Mouse (Mus musculus): Measurements from ENCODE around the gene B3gnt3.
A peak's percentile ranks its signal among the peaks of the same experiment; 100 is the strongest.

The B3gnt3 gene

DNA sequence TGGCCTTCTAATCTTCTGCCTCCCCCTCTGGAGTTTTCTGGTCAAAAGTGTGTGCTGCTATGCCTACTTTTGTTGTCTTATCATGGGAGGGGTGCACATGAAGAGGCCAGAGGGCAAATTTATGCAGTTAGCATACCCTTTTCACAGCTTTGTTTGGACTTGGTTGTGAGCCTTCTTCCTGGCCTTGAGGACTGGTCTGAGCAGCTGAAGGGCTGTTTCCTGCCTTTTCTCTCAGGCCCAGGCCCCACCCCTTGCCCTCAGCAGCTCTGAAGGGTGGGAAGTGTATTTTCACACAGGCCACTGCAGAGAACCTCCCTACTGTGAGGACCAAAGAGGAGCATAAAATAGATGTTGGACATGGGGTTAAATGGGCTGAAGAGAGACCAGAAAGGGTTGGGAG lies 24.0 kb downstream of the B3gnt3 start:
- no peak for DNase-seq

DNA sequence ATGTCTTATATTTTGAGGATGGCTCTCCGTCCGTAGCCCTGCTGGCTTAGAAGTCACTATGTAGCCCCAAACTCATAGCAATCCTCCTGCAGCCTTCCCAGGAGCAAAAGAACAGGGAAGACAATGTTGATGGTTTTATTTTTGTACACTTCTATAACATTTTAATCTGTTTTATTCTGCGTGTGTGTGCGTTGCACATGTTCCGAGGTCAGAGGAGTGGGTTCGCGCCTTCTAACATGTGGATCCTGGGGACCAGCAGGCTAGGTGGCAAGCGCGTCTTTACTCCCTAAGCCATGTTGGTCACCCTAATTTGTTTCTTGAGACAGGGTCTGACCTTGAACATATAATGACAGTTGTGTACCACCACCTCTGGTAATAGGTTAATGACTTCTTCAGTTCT lies 24.8 kb downstream of the B3gnt3 start:
- no peak for DNase-seq

DNA sequence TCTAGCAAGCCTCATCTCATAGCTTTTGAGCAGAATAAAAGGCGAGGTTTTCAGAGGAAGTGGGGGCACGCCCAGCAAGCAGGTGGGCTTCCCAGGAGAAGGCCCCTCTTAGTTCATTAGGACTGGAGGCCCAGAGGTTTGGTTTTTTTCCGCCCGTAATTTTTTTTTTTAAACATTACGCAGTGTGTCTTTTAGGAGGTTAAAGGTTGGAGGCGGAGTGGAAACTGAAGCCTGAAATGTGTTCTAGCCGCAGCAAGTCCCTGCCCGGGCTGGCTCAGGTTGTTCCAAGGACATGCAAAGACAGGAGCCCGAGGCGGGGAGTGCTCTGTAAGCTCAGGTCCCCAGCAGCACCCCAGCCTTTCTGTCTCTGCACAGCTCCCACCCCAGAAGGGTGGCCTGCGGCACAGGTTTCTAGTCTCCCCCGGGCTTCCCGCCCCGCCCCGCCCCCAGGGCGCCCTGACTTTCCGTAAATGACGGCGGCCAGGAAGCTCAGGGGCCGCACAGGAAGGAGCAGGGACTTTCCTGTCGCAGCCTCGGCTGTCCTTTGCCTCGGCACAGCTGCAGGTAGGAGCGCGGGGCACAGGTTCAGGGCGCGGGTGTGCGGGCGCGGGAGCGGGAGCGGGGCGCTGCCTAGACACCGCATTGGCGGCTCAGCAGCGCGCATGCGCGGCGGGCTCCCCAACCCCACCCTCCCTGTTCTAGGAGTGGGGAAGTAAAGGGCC lies 25.4 kb downstream of the B3gnt3 start, which contains the start of gene Jak3:
Jak3 (plus strand) TSS at position 277 of the 722 bp plus-strand sequence.
- peak; percentile 66 to 83 for DNase-seq

DNA sequence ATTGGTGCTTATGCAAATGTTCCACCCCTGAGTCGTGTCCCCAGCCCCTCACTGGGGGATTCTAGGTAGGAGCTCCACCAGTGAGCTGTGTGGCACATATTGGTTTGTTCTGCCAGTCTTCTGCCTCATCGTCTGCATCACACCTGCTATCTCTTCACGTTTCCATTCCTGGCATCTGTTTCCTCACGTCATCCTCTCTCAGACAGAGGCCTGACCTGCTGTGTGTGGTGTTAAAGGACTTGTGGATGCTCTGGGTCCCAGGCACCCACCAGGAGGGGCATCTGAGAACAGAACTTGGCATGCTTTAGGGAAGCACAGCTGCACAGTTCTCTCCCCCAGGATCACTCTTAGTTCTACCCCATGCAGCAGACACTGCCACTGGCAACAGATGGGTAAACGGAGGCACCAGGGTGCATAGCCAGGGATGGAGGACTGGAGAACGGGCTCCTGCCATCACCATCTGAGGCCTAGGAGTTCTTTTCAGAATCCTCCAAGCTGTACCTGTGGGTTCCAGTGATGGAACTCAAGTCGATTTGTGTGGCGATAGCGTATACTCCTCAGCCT lies 26.1 kb downstream of the B3gnt3 start:
- peak in 1 of 2 experiments; percentile 39 for DNase-seq

DNA sequence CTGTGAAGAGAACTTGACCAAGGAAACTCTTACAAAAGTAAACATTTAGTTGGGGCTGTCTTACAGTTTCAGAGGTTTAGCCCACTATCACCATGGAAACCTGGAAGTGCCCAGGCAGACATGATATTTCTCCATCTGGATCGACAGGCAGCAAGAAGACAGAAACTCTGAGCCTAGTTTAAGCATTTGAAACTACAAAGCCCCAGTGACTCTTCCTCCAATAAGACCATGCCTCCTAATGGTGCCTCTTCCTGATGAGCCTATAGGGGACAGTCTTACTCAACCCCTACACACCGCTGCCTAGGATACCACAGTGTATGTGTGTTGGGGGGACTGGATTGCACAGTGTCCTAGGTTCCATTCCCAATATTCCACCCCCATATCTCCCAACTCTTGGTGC lies 27.5 kb downstream of the B3gnt3 start:
- no peak for DNase-seq

DNA sequence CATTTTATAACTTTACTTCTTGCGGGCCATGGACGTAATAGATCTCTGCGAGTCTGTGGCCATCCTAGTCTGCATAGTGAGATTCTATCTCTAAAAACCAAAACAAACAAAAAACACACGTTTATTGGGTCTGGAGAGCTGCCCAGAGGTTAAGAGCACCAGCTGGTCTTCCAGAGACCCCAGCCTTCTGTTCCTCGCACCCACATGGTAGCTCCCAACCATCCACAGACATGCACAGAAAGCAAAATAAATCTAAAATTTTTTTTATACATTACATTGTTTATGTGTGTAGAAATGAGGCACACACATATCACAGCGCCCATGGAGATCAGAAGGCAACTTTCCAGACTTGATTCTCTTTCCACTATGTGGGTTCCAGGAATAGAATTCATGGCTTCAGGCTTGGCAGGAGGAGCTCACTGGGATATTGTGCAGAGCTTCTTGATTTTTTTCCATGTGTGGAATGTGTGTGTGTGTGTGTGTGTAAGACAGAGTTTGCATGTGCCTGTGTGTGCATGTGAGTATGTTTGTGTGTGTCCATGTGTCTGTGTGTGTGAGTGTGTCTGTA lies 29.3 kb downstream of the B3gnt3 start:
- DNase-seq: no peak

DNA sequence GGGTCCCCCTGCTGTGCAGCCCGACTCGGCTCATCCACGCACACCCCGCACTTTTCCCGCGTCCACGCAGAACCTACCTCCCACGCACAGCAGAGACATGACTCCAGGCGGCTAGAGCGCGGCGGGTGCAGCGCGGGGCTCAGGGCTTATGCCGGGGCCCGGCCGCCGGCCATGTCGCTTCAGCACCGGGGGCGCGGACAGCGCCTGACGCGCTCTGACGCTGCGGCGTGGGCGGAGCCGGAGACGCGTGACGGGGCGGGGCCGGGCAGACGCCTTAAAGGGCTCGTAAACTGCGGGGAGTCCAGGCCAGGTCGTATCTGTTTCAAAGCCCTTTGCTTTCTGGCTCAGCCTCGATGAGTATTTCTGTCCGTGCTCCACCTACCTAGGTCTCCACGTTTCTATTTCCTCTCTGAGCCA lies 30.0 kb downstream of the B3gnt3 start, which contains the start of gene Unc13a:
Unc13a (minus strand) TSS at position 209 of the 417 bp plus-strand sequence.
- DNase-seq: peak; percentile 95 to 96

DNA sequence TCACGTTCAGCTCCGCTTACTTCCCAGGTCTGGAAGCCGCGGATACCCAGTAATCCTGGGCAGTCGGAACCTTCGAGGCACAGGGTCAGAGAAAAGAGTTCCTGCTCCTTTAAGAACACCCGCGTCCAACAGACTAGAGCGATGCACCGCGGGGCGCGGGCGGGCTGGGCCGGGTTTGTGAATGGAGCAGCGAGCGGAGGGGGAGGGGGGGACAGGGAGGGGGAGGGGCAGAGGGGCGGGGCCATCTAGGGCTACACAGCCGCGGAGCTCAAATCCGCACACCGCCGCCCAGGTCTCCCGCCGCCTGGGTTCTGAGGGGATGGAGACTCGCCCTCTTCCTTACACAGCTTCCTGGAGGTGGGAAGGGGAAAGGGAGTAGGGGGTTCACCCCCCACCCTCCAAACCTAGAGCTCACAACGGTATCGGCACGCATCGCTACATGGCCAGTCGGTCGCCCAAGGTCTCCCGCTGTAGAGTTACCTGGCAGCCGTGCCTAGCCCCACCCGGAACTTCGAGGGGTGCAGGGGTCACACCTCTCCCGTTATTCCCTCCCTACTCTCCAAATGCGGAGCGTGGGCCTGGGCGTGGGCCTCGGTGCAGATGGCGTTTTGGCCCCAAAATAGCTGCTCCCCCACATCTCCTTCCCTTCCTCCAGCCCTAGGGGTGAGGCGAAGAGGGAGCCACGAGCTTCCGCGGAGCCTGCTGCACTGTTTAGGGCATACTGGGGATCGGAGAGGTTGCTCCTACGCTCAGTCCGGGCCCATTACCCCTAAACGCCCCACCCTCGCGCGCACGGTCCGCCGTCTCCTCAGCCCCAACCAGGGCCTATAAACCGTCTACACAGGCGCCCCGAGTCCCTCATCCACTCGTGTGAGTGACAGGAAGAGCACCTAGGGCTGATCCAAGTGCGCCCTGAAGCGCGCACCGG lies 30.7 kb downstream of the B3gnt3 start:
- DNase-seq: peak; percentile 83 to 84

DNA sequence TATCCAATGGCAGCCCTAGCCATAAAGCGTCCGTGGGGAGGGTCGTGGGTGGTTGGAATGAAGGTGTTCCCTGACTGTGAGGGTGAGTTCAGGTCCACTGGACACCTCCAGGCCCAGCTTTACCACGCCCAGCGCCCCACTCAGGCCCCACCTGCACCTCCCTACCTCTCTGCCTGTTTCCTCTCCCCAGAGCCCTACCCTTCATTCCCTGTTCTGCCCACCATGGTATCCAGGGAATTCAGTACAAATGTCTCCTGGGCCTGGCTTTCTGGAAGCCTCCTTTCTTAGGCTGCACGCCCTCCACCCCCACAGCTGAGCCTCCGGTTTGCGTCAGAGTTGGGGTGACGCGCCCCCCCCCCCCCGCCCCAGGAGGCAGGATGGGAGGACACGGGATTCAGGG lies 31.4 kb downstream of the B3gnt3 start:
- peak; percentile 33 to 48 for DNase-seq

DNA sequence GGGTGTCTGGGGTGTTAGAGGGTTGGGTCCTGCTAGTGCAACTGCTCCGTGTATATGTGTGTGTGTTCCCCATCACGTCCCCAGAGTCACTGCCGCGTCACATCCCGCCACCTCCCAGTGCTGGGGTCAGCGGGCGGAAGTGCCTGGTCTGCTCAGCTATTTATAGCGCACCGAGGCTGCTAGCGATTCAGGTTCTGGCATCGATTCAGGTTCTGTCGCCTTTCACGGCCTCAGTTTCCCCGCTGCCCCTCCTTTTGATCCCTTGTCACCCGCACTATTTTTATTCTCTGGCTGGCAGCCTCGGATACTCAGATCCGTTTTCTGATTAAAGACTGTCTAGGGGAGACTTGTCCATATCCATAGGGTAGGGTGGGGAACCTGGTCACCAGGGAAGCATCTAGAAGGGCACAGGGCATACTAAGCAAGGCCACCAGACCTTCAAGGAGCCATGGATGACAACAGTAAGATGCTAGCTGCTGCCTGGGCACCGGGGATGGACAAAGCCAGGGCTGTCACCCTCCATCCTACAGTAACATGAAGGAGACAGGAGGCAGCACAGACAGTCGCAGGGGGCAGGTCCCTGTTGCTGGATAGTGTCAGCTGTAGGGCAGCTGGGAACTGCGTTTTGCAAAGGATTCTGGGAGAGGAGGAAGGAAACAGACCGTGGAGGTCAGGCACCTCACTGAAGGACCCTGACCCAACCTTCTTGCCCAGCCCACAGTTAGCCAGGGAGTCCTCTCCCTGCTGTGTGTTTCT lies 33.2 kb downstream of the B3gnt3 start:
- DNase-seq: peak; percentile 50 to 51

DNA sequence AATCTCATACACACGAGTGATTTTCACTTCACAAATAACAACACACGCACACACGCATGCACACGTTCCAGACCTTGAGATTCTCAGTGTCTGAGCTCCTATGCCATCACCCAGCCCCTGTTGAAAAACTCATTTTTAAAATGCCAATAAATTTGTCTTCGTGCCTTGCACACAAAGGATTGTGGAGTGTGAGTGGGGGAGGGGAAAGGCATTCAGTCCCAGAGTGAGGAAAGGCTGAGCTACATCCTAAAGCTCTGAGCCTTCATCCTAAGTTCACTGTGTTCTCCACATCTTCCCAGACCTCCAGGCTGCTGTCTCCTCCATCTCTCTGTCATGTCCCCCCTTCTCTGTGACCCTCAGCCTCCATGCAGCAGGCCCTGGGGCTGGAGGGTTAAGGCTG lies 34.3 kb downstream of the B3gnt3 start:
- DNase-seq: no peak

DNA sequence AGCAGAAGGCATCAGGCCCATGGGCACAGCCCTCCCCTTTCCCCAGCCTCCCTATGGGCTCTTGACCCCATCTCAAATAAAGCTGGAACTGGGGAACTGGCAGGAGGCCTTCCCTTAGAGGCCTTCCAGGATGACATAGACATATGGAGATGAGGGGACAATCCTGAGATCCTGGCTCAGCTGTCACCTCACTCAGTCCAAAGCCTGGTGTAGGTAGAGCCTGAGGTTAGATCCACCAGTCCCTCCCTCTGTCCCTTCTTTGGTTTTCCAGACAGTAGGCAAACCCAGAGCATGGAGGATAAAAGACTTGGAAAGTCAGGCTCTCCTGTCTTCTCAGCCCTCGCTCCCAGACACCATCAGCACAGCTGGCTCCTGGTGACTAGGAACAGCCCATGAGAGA lies 34.7 kb downstream of the B3gnt3 start:
- peak; percentile 31 to 38 for DNase-seq

DNA sequence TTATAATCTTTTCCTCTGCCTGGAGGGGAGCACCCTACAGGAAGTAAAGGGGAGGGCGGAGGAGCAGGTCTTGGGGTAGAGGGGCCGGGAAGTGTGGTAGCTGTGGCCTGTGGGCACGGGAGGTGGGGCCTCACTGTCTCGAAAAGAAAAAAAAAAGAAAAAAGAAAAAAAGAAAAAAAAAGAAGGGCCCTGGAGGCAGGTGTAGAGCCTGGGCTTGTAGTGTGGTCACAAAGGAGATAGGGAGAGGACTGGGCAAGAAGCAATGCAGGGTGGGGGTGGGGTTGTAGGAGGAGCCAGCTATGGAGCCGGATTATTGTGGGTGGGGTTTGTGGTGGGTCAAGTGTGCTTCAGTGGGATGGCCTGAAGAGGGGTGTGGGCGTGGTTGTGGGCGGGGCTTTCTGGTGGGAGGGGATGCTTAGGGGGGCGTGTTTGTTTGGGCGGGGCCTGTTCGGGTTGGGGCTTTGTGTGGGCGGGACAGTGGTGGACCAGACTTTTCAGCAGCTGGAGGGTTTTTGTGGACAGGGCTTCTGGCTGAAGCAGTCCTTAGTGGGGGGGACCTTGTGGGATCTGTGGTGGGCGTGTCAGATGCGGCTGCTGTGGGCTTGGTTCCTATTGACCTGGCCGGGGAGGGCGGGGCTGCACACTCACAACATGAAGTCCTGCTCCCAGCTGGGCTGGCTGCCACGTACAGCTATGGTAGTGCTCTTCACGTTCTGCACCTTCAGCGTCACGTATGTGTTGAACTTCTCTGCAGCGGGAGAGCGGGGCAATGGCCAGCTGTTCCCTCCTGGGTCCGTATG lies 36.1 kb downstream of the B3gnt3 start:
- DNase-seq: peak in 1 of 2 experiments; percentile 42

DNA sequence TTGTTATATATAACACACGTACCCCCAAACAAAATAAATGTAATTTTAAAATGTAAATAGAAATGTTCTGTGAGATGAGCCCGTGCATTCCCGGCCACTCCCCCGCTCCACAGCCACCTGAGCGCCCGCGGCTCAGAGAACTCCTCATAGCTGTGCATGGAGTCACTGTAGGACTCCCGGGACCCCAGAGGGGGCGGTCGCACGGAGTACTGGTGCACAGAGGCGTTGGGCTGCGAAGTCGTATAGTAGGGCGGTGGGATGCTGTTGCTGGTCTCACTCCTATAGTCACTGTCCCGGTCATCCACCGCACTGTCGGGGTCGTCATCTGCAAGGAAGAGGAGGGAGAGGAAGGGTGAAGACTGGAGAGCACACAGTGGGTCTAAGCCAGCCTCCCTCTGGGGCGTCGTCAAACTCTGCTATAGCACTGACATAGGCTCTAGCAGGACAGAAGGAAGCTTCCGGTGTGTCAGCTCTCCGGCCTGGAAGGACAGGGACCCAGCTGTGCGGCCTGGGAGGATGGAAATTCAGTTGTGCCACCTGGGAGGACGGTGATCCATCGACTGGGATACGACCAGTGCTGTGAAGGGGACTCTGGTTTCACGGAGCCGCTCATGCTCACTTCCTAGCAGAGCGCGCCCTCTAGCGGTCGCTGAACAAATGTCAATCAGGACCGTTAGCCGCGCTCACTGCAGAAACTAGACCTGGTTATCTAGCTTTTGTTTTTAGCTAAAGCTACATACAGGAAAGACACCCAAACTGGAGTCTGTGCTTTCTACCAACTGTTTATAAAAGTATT lies 41.1 kb downstream of the B3gnt3 start:
- peak; percentile 85 to 94 for DNase-seq

DNA sequence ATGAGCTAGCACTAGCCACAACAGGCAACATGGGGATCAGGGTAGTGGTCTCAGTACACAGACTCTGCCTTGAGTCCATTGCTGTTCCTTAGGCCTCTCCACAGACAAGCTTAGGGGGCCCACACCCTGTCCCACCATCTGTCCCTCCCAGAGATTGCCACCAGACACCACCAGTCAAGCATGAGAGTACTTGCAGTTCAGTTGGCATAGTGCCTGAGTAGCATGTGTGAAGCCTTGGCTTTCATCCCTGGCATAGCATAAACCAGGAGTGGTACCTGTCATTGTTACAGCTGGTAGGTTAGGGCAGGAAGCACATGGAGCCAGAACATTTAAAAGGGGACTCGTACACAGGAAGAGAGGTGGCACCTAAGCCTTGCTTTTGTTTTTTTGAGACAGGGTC lies 41.8 kb downstream of the B3gnt3 start:
- peak; percentile 66 to 74 for DNase-seq

DNA sequence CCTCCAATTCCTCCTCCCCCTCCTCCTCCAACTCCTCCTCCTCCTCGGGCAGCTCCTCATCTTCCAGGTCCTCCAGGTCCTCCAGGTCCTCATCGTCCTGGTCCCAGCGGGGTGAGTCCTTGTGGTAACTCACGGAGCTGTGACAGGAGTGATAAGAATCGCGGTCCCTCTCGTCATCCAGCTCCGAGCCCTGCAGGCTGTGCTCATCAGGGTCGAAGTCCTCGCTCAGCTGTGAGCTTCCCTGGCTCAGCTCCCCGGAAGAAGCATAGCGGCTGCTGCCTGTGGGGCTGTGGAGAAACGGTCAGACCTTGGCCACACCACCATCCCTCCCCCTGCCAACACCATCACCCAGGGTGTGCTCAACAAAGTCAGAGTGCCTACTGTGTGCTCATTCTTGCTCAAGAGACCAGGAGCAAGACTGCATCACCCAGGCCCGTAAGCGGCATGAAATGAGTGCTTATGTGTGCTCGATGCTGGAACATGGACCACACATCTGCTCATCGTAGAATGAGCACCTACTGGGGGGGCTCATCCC lies 43.0 kb downstream of the B3gnt3 start:
- no peak for DNase-seq

DNA sequence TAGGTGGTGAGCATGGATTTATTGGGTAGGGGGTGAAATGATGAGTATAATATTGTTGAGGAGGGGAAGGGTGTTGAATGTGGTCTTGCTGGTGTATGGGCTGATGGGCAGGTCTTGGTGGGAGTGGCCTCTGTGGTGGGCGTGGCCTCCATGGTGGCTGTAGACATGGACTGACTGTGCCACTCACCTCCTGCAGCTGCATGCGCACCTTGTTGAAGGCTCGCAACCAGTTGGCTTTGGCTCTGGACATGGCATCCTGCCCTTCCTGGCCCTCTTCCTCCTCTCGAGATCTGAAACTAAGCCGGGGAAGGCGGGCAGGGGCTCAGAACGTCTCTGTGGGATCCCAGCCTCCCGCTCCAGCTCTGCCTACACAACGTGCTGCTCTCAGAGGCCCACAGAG lies 43.8 kb downstream of the B3gnt3 start:
- DNase-seq: no peak

DNA sequence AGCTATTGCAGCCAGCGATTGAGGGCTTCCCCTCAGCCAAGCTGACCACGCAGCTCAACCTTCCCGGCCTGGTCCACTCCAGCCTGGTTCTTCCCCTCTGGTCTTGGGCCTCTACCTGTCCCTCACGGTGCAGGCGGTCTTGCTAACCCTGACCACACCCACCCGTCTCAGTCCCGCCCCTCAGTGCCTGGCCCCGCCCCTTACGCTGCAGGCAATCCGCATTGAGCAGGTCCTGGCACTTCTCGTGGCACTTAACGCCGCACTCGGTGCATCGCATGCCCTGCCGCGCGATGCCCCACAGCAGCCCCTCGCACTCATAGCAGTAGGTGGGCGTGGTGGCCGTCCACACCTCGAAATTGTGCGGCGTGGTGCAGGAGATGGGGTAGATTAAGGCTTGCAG lies 47.0 kb downstream of the B3gnt3 start:
- DNase-seq: no peak

DNA sequence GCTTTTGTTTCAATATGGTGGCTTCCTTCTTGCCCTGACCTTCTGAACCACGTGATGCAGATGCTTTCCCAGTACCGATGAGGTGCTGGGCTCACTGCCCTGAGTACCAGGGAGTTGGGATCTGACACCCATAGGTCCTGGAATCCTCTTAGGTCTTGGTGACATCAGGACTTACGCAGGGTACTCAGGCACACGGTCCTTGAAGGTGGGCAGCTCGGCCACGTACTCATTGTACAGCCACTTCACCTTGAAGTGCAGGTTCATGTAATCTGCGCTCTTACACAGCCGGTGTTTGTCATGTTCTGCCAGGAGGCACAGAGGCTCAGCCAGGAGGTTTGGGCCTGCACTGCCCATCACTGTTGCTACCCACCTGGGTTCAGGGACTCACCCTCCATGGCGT lies 56.1 kb downstream of the B3gnt3 start:
- no peak for DNase-seq

Data from cerebellum, adult 18-20 months (tissue).